Mouse (Mus musculus) CH12.LX (cell line): ENCODE results near the gene Rnf146.

Experiments used
- CTCF ChIP-seq, 2 experiments: IDR thresholded peaks in 1 of 2; conservative IDR thresholded peaks in 1 of 2; 2 replicates each; pipeline ENCODE4 v1.5.1; 2011 to 2012; ENCODE audit warnings: low read depth in 2 of 2, low read length in 2 of 2, improper control_type of control experiment in 1 of 2, inconsistent platforms in 1 of 2, mild to moderate bottlenecking in 1 of 2, moderate library complexity in 1 of 2
- IRF4 ChIP-seq: IDR thresholded peaks from 2 replicates; pipeline ENCODE4 v1.6.1; 2014; ENCODE audit warnings: low read depth, mild to moderate bottlenecking, inconsistent platforms, low read length, improper control_type of control experiment
- POLR2A ChIP-seq: IDR thresholded peaks from 2 replicates; pipeline ENCODE4 v1.6.1; 2011; ENCODE audit warnings: low read depth, mild to moderate bottlenecking, improper control_type of control experiment, low read length
- USF2 ChIP-seq: conservative IDR thresholded peaks from 2 replicates; pipeline ENCODE4 v1.6.1; 2011; ENCODE audit warnings: low read depth, low read length, improper control_type of control experiment

- no peak for TF ChIP-seq IRF4
- TF ChIP-seq POLR2A: no peak; the same call in 1 of the 2 replicates
- TF ChIP-seq CTCF (conservative IDR thresholded peaks at IDR 0.05 in 1 of 2, IDR thresholded peaks at IDR 0.05 in 1 of 2; ENCODE audit: low read depth in 2 of 2, low read length in 2 of 2): no peak
- no peak for TF ChIP-seq USF2
Observed at GRCm38 (mm10) chr10:29362197-29362900, at the start of gene Rnf146.
